Mouse (Mus musculus) kidney, adult 11 months (tissue): ENCODE data around the gene Setd3.

ENCODE experiments used
- DNase-seq: peaks from one replicate; pipeline ENCODE4 v3.0.0; 2022

The Setd3 gene

GRCm38 (mm10) chr12:108200094-108200493 lies 21.0 kb upstream of the Setd3 start:
- no peak for DNase-seq

- DNase-seq: no peak
Observed at GRCm38 (mm10) chr12:108198447-108198846, 19.3 kb upstream of the Setd3 start.

GRCm38 (mm10) chr12:108195761-108196160 lies 16.6 kb upstream of the Setd3 start:
- DNase-seq: no peak

- no peak for DNase-seq
Observed at GRCm38 (mm10) chr12:108193878-108194277, 14.8 kb upstream of the Setd3 start.

GRCm38 (mm10) chr12:108187541-108188091 lies 8.5 kb upstream of the Setd3 start:
- DNase-seq: no peak

- DNase-seq: no peak
Observed at GRCm38 (mm10) chr12:108181716-108182115, 2.6 kb upstream of the Setd3 start.

- DNase-seq: peak; percentile 100
Observed at GRCm38 (mm10) chr12:108179321-108180266, 480 bp upstream of the Setd3 start, which contains the start of gene Ccnk. Gene Ccnk, plus strand, starts transcription at chr12:108179579.

- DNase-seq: peak; percentile 46
Observed at GRCm38 (mm10) chr12:108178331-108179245, 526 bp downstream of the Setd3 start.

GRCm38 (mm10) chr12:108176366-108176765 lies 2.7 kb downstream of the Setd3 start:
- no peak for DNase-seq

GRCm38 (mm10) chr12:108174606-108175505 lies 4.3 kb downstream of the Setd3 start:
- peak; percentile 36 for DNase-seq

GRCm38 (mm10) chr12:108172639-108173038 lies 6.5 kb downstream of the Setd3 start:
- no peak for DNase-seq

GRCm38 (mm10) chr12:108171336-108171735 lies 7.8 kb downstream of the Setd3 start:
- DNase-seq: no peak

GRCm38 (mm10) chr12:108170467-108170866 lies 8.6 kb downstream of the Setd3 start:
- DNase-seq: no peak

GRCm38 (mm10) chr12:108168909-108169308 lies 10.2 kb downstream of the Setd3 start:
- no peak for DNase-seq

GRCm38 (mm10) chr12:108163706-108164105 lies 15.4 kb downstream of the Setd3 start:
- no peak for DNase-seq

GRCm38 (mm10) chr12:108162036-108162435 lies 17.1 kb downstream of the Setd3 start:
- no peak for DNase-seq

GRCm38 (mm10) chr12:108159863-108160262 lies 19.3 kb downstream of the Setd3 start:
- DNase-seq: no peak

GRCm38 (mm10) chr12:108152743-108153142 lies 26.4 kb downstream of the Setd3 start:
- no peak for DNase-seq

- DNase-seq: no peak
Observed at GRCm38 (mm10) chr12:108149764-108150163, 29.4 kb downstream of the Setd3 start.

GRCm38 (mm10) chr12:108145198-108145597 lies 33.9 kb downstream of the Setd3 start:
- no peak for DNase-seq

- peak; percentile 54 for DNase-seq
Observed at GRCm38 (mm10) chr12:108143624-108144498, 35.3 kb downstream of the Setd3 start.
